In the genomic region with DNA sequence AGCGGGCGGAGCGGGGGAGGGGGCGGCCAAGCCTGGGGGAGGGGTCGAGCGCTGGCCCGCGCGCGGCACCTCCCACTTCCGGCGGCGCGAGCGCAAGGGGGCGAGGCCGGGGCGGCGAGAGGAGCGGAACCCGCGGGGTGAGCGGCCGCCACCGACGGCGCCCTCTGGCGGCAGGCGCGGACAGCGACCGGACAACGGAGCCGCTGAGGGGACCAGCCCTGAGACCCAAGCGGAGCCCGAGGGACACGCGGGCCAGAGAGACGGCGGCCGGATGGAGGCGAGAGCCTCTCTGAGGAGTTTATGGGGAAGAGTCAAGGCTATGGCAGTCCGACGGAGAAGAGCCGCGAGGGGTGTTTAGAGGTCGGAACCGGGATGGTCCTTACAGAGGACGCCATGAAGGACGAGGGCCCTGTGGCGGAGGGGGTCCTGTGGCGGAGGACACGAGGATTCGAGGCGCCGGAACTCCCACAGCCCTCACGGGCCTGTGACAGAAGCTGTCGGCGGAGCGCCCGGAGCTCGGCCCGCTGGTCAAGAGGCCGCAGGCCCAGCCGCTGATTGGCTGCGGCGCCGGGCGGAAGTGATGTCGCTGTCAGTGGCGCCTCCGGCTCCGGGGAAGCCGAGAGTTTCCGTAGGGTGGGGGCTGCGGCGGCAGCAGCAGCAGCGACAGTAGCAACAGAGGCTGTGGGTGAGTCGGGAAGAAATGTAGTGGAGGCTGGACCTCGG, we compare ENCODE assay signal across 8 mouse cellular contexts. TPM values are rescaled to one million over a fixed set of nuclear protein-coding genes. Genes with fewer than 3 reads are reported as not detected.
DNase-seq lines count a peak whose midpoint lies in the region; ATAC-seq and TF ChIP-seq lines count a peak whose summit lies in the region.

A gene (plus strand): TSS at position 143 of the 723 bp plus-strand sequence.
A gene (minus strand): TSS at position 557 of the 723 bp plus-strand sequence.

- peak within 1 kb of the TSS; percentile 90 for H3K9ac ChIP-seq in hindbrain, postnatal 0 days (replicated peaks; ENCODE audit: low read length)

- H3K9me3 ChIP-seq in hindbrain, postnatal 0 days (ENCODE audit: low read length), result no peaks in the 10 kb centered on the region

- peak; percentile 94 for ATAC-seq in hindbrain, postnatal 0 days
- ATAC-seq in megakaryocyte, adult 5-6 weeks (ENCODE audit: poor library complexity, severe bottlenecking), result peak; percentile 88

- H3K4me3 ChIP-seq in gastrocnemius, adult 2 months, result peak within 1 kb of the TSS; percentile 99
- H3K4me3 ChIP-seq in hindbrain, postnatal 0 days (ENCODE audit: low read length), result peak within 1 kb of the TSS; percentile 88
- peak within 1 kb of the TSS; percentile 89 for H3K4me3 ChIP-seq in left cerebral cortex, adult 2 months

- intact Hi-C loops in gastrocnemius, adult 2 months (cut with DNase I), result no loop called here
- intact Hi-C loops in left cerebral cortex, adult 2 months (cut with DNase I), result loop anchor here (1.0 to 2.0 kb wide), 3 partner anchors 48 to 78 kb away; a partner anchor contains a TSS

- under 1% methylated on average over 70 of the region's 80 CpGs for WGBS in hindbrain, postnatal 0 days

- H3K4me2 ChIP-seq in hindbrain, postnatal 0 days (ENCODE audit: low read depth, low read length), result peak within 1 kb of the TSS; percentile 88

- H3K27ac ChIP-seq in gastrocnemius, adult 2 months, result peak within 1 kb of the TSS; percentile 99
- peak within 1 kb of the TSS; percentile 95 for H3K27ac ChIP-seq in hindbrain, postnatal 0 days
- H3K27ac ChIP-seq in left cerebral cortex, adult 2 months, result peak within 1 kb of the TSS; percentile 99

- no peaks in the 10 kb centered on the region for H3K27me3 ChIP-seq in hindbrain, postnatal 0 days (ENCODE audit: insufficient read depth, low read length)

- peaks cover 20% of the 10 kb centered on the region; the same call in 1 of the 2 replicates for H3K4me1 ChIP-seq in hindbrain, postnatal 0 days (ENCODE audit: insufficient read depth, low read length)

- H3K36me3 ChIP-seq in hindbrain, postnatal 0 days (ENCODE audit: insufficient read depth, low read length), result peaks cover 28% of the 10 kb centered on the region

- DNase-seq in T-cell, adult 2 months (ENCODE audit: low spot score), result peak; percentile 84
- DNase-seq in cerebellum, postnatal 36 days, result peak; percentile 89 to 94
- peak; percentile 98 for DNase-seq in gastrocnemius, adult 2 months
- peak; percentile 95 for DNase-seq in hindbrain, postnatal 0 days (ENCODE audit: low spot score)
- DNase-seq in left cerebral cortex, adult 2 months (ENCODE audit: extremely low spot score in 1 of 2, low spot score in 2 of 2), result peak; percentile 90 to 92
- peak; percentile 87 to 90 for DNase-seq in right cerebral cortex, adult 2 months (ENCODE audit: low spot score in 2 of 2)
- peak; percentile 93 for DNase-seq in urinary bladder, postnatal 14 days (ENCODE audit: low spot score)

- peak; percentile 99 for TF ChIP-seq CTCF in gastrocnemius, adult 2 months (IDR thresholded peaks at IDR 0.05)
- peak; percentile 58 for TF ChIP-seq CTCF in hindbrain, postnatal 0 days (IDR thresholded peaks at IDR 0.05; ENCODE audit: low read depth)
- TF ChIP-seq CTCF in left cerebral cortex, adult 2 months (IDR thresholded peaks at IDR 0.05), result peak; percentile 97

RNA-seq across cellular contexts. Expression of the first gene that starts in this region (rescaled TPM):
- 10 to 100 TPM in 1 of 2 experiments, 1 to 10 TPM in 1; 9.3 to 12.3 TPM for total RNA-seq in gastrocnemius, adult 2 months (2021)
- total RNA-seq in hindbrain, postnatal 0 days (2014; rRNA removed), result 23.5 and 33.9 TPM in 2 replicates
- 18.1 and 22.1 TPM in 2 replicates for polyA plus RNA-seq in hindbrain, postnatal 0 days (2015; fragmentation: Nextera tagmentation; extraction: Ambion mirVana)
- total RNA-seq in left cerebral cortex, adult 2 months (2021), result 10 to 100 TPM; 26.2 to 30.7 TPM
- total RNA-seq in megakaryocyte, adult 5-6 weeks (2015), result 12.1 and 15.4 TPM in 2 replicates
- 22.5 and 34.8 TPM in 2 replicates for total RNA-seq in megakaryocyte, adult 5-6 weeks (2017)

RNA-seq across cellular contexts. Expression of the second gene that starts in this region (rescaled TPM):
- total RNA-seq in gastrocnemius, adult 2 months (2021), result 10 to 100 TPM; 25.3 to 31.0 TPM
- 51.9 and 55.4 TPM in 2 replicates for total RNA-seq in hindbrain, postnatal 0 days (2014; rRNA removed)
- 70.3 and 77.7 TPM in 2 replicates for polyA plus RNA-seq in hindbrain, postnatal 0 days (2015; fragmentation: Nextera tagmentation; extraction: Ambion mirVana)
- total RNA-seq in left cerebral cortex, adult 2 months (2021), result 10 to 100 TPM; 83.1 to 84.3 TPM
- total RNA-seq in megakaryocyte, adult 5-6 weeks (2015), result 19.6 and 23.3 TPM in 2 replicates
- total RNA-seq in megakaryocyte, adult 5-6 weeks (2017), result 32.5 and 34.0 TPM in 2 replicates

Comparison
In these comparisons a context has a peak if more than half of its experiments do, and no peak if none do; other contexts are left out.
1. Peak in every context shown above with its lines: DNase-seq, ATAC-seq, H3K4me3 ChIP-seq and H3K27ac ChIP-seq.